Mouse (Mus musculus) regulatory T cell (primary cell): ENCODE data around the gene Vmn1r113.
"Not testable (repeated sequence)": the region's sequence is repeated elsewhere in the genome, so short reads cannot be mapped to it uniquely, and the experiment has no call there.

Source experiments
- in situ Hi-C: fragments of 300-600 bp; cut with MboI, MseI; formaldehyde crosslinking; loops from one replicate; pipeline ENCODE4 v1.15.1; 2025; ENCODE audit warnings: high pct_unique_total_duplicates

Vmn1r113 gene

DNA sequence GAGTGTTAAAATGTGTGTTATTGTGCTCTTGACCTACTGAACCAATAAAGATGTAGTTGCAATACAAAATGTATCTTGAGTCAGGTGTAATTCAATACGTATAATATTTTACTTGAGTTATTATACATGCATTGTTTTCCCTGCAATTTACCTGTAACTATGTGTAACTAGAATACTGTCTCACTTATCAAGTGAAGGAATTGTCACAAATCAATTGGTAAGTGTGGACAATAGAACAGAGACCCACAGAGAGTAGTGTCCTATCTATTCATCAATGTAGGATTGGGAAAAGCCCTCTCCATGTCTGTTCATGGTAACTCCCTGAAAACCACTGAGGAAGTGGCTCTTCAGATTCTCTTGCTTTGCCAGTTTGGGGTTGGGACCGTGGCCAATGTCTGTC is at the start of gene Vmn1r113:
Gene Vmn1r113 (plus strand): TSS at position 301 of the 400 bp plus-strand sequence.
- in situ Hi-C loops = loop anchor here (25.0 kb wide), 2 partner anchors 450 to 1325 kb away; partner anchors contain the start of genes Gm16451 and Gm4133

DNA sequence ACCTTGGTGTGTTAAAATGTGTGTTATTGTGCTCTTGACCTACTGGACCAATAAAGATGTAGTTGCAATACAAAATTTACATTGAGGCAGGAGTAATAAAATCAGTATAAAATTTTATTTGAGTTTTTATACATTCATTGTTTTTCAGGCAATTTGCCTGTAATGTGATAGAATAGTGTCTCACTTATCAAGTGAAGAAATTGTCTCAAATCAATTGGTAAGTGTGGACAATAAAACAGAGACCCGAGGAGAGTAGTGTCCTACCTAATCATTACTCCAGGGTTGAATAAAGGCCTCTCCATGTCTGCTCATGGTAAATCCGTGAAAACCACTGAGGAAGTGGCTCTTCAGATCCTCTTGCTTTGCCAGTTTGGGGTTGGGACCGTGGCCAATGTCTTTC is 16.2 kb upstream of the Vmn1r113 start, which contains the start of gene Vmn1r112:
Gene Vmn1r112 (plus strand): TSS at position 301 of the 400 bp plus-strand sequence.
- in situ Hi-C loops = loop anchor here (5.0 to 25.0 kb wide), 2 partner anchors 684 to 1991 kb away; partner anchors contain the start of genes Vmn1r157 and Vmn1r91

DNA sequence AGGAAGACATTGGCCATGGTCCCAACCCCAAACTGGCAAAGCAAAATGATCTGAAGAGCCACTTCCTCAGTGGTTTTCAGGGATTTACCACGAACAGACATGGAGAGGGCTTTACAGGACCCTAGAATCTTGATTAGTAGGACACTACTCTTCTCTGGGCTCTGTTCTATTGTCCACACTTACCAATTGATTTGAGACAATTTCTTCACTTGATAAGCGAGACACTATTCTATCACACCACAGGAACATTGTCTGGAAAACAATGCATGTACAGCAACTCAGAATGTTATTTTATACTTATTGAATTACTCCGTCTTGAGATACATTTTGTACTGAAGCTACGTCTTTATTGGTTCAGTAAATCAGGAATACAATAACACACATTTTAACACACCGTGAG is 25.0 kb downstream of the Vmn1r113 start, which contains the start of gene Vmn1r114:
Gene Vmn1r114 (minus strand): TSS at position 101 of the 400 bp plus-strand sequence.
- in situ Hi-C loops = not testable (repeated sequence)
